Mouse (Mus musculus) cerebellum, postnatal 36 days (tissue): ENCODE results near the gene Sidt1.
A peak's percentile ranks its signal among the peaks of the same experiment; 100 is the strongest.

Source experiments
- DNase-seq, 2 experiments: peaks; one replicate each; pipeline ENCODE4 v3.0.0; 2021 to 2022; ENCODE audit warnings: mixed read lengths in 2 of 2

Gene Sidt1

GRCm38 (mm10) chr16:44332861-44333284 lies at the start of gene Sidt1:
Sidt1 (minus strand) TSS chr16:44333196.
- DNase-seq: peak; percentile 62 to 76

GRCm38 (mm10) chr16:44381578-44381977 lies 48.6 kb upstream of the Sidt1 start:
- DNase-seq: no peak

GRCm38 (mm10) chr16:44380006-44380405 lies 47.0 kb upstream of the Sidt1 start:
- DNase-seq: no peak

GRCm38 (mm10) chr16:44375459-44375858 lies 42.5 kb upstream of the Sidt1 start:
- no peak for DNase-seq

- no peak for DNase-seq
These were observed 32.5 kb upstream of the Sidt1 start for GRCm38 (mm10) chr16:44365522-44365921.

- DNase-seq: peak; percentile 36 to 58
These were observed 29.2 kb upstream of the Sidt1 start for GRCm38 (mm10) chr16:44361921-44362890.

GRCm38 (mm10) chr16:44357571-44358268 lies 24.7 kb upstream of the Sidt1 start:
- DNase-seq: no peak

GRCm38 (mm10) chr16:44356291-44356690 lies 23.3 kb upstream of the Sidt1 start:
- DNase-seq: no peak

- DNase-seq: no peak
These were observed 16.9 kb upstream of the Sidt1 start for GRCm38 (mm10) chr16:44349801-44350397.

- peak; percentile 93 to 96 for DNase-seq
These were observed 14.3 kb upstream of the Sidt1 start, which contains the start of gene Spice1 for GRCm38 (mm10) chr16:44347071-44347901. Spice1 (plus strand) TSS chr16:44347121.

GRCm38 (mm10) chr16:44337541-44337940 lies 4.5 kb upstream of the Sidt1 start:
- DNase-seq: no peak

GRCm38 (mm10) chr16:44331995-44332860 lies 768 bp downstream of the Sidt1 start:
- DNase-seq: peak; percentile 57 to 59

- DNase-seq: no peak
These were observed 1.4 kb downstream of the Sidt1 start for GRCm38 (mm10) chr16:44331671-44331994.

- DNase-seq: peak; percentile 41 to 46
These were observed 1.8 kb downstream of the Sidt1 start for GRCm38 (mm10) chr16:44331154-44331553.

GRCm38 (mm10) chr16:44330657-44331056 lies 2.3 kb downstream of the Sidt1 start:
- peak; percentile 38 to 40 for DNase-seq

GRCm38 (mm10) chr16:44328644-44329043 lies 4.4 kb downstream of the Sidt1 start:
- DNase-seq: no peak

- DNase-seq: no peak
These were observed 12.8 kb downstream of the Sidt1 start for GRCm38 (mm10) chr16:44320232-44320631.

- DNase-seq: no peak
These were observed 16.6 kb downstream of the Sidt1 start for GRCm38 (mm10) chr16:44316350-44316749.

- no peak for DNase-seq
These were observed 19.6 kb downstream of the Sidt1 start for GRCm38 (mm10) chr16:44313422-44313821.

GRCm38 (mm10) chr16:44305606-44306005 lies 27.4 kb downstream of the Sidt1 start:
- DNase-seq: no peak

GRCm38 (mm10) chr16:44303822-44304221 lies 29.2 kb downstream of the Sidt1 start:
- DNase-seq: no peak
